Mouse (Mus musculus) mammary gland, adult 2 months (tissue): ENCODE data around the gene Stx18. TPM values are rescaled to one million over a fixed set of nuclear protein-coding genes. Genes with fewer than 3 reads are reported as not detected.

Experiments
- polyA plus RNA-seq: library from polyadenylated mRNA; depleted of rRNA; stranded (reverse); fragments of >200 nt; gene quantifications from 2 replicates; pipeline ENCODE4 v1.2.3, GENCODE M21; 2012; ENCODE audit warnings: low replicate concordance; rRNA removed

The Stx18 gene
- polyA plus RNA-seq: 15.6 and 18.8 TPM in 2 replicates

DNA sequence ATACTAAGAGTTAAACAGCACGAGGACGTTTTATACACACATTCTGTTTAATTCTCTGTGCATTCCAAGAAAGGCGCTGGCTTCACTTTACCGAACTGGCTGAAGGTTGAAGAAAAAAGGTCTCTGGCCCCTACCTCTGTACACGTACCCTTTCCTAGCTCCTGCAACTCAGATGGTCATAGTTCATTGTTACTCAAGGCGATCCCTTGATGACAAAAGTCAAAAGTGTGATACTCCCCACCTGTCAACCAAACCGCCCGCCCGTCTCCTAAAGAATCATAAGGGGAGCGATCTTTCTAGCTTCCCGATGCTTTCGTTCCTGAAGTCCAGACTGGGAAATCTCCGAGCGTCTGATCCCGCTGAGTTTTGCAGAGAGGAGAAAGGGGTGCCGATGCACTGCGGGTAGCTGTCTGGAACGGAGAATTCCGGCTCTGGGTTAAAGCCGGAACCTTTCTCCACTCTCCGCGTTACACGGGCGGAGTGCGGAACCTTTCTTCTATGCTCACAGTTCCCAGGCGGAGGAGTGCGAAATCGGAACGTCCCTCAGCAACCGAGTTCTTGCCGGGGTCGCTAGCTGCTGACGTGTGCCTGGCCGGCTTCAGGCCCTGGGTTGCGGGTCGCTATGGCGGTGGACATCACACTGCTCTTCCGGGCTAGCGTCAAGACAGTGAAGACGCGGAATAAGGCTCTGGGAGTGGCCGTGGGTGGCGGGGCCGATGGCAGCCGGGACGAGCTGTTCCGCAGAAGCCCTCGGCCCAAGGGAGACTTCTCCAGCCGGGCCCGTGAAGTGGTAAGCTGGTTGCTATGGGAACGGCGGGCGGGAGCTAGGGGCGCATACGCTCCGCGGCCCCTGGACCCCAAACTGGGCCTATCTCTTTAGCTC is at the start of gene Stx18:
Stx18 (plus strand) TSS at position 33 of the 883 bp plus-strand sequence.

DNA sequence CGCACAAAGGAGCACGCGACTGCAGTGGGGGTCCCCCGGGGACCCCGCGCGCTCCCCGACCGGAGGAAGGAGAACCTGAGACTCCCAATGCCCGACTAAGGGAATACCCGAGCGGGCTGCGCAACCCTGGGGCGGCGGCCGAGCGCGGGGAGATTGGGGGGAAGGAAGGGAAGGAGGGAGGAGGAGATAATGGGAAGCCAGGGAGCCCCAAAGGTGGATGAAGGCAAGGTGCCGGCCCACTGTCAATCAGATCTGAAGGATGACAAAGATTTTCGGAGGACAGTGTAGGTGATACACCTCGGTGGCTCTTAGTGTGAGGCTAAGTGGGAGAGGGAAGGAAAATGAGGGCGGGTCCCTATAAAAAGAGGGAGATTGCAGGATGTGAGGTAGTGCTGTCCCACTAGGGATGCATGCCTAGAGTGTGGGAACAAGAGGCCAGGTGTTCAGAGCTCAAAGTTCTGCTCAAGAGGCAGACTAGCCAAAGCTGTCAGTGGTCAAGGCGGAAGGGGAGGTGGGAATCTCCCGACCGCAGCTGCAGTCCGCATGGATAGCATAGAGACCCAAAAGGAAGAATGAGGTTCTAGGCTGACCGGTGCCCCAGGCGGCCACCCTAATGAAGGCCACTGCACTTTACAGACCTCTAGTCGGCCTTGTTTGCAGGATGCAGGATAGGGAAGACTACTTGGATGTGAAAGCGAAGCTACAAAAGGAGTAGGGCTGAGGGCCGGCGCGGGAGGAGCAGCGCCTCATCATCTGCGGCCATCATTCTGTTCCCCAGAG is 121.3 kb downstream of the Stx18 start, which contains the start of gene Nsg1:
Nsg1 (minus strand) TSS at position 274 of the 780 bp plus-strand sequence.

Other genes starting within 250 kb of the Stx18 start
- gene Msx1, start 214.2 kb upstream of the Stx18 start, polyA plus RNA-seq: 10.9 and 20.9 TPM in 2 replicates
- gene Nsg1, start 121.2 kb downstream of the Stx18 start, polyA plus RNA-seq: 9.3 and 10.0 TPM in 2 replicates
- 11.0 and 16.7 TPM in 2 replicates for gene Zbtb49, start 181.7 kb downstream of the Stx18 start, polyA plus RNA-seq
- gene Lyar, start 181.7 kb downstream of the Stx18 start, polyA plus RNA-seq: 2.4 and 3.6 TPM in 2 replicates
- gene Tmem128, start 221.4 kb downstream of the Stx18 start, polyA plus RNA-seq: 20.0 and 49.4 TPM in 2 replicates
- gene Otop1, start 237.2 kb downstream of the Stx18 start, polyA plus RNA-seq: 16.8 and 21.6 TPM in 2 replicates